Mouse (Mus musculus) spleen, adult 2 months (tissue): ENCODE results near the gene Lpcat4.

Source experiments
- CTCF ChIP-seq: fragments of 200-500 bp; IDR thresholded peaks from 2 replicates; pipeline ENCODE4 v1.5.1; 2011; ENCODE audit warnings: mild to moderate bottlenecking, inconsistent platforms; ENCODE audit not compliant: insufficient read depth, insufficient read length, insufficient replicate concordance; ENCODE audit errors: extremely low read depth
- POLR2A ChIP-seq: fragments of 200-500 bp; IDR thresholded peaks from 2 replicates; pipeline ENCODE4 v1.6.1; 2011; ENCODE audit warnings: low read depth, low read length, inconsistent platforms

- TF ChIP-seq CTCF (no peak), POLR2A (no peak)
Observed at GRCm38 (mm10) chr2:112273474-112273873, 34.2 kb downstream of the Lpcat4 start.
